Mouse (Mus musculus): ENCODE data around the gene Vmn2r43. TPM values are rescaled to one million over a fixed set of nuclear protein-coding genes. Genes with fewer than 3 reads are reported as not detected.
"Not testable (repeated sequence)": the region's sequence is repeated elsewhere in the genome, so short reads cannot be mapped to it uniquely, and the experiment has no call there.

Vmn2r43 gene
- total RNA-seq (2022) = not detected

- not testable (repeated sequence) for DNase-seq (ENCODE audit: low spot score in 2 of 2)
Observed at GRCm38 (mm10) chr7:8260499-8260898, at the start of gene Vmn2r43. Vmn2r43 (minus strand) TSS chr7:8260599.

GRCm38 (mm10) chr7:8200220-8200619 is 60.2 kb downstream of the Vmn2r43 start, which contains the start of gene Vmn2r42:
Vmn2r42 (minus strand) TSS chr7:8200320.
- DNase-seq (ENCODE audit: low spot score in 2 of 2) = not testable (repeated sequence)

Other genes starting within 250 kb of the Vmn2r43 start
- not detected for gene Vmn2r41, start 98.9 kb downstream of the Vmn2r43 start, total RNA-seq (2022)
- not detected for gene Vmn2r42, start 60.3 kb downstream of the Vmn2r43 start, total RNA-seq (2022)
- gene Vmn2r44, start 122.7 kb upstream of the Vmn2r43 start, total RNA-seq (2022) = not detected
- not detected for gene Vmn2r45, start 228.5 kb upstream of the Vmn2r43 start, total RNA-seq (2022)